Mouse (Mus musculus): ENCODE measurements around the gene Slc6a9. TPM values are rescaled to one million over a fixed set of nuclear protein-coding genes. Genes with fewer than 3 reads are reported as not detected.

The Slc6a9 gene
- polyA plus RNA-seq, 1 experiment from 2014 or later = 11.0 TPM

GRCm38 (mm10) chr4:117896031-117896430, 61.7 kb downstream of the Slc6a9 start:
- H3K27me3 ChIP-seq (ENCODE audit: control insufficient read depth, insufficient read depth, low read length) = no peaks in the 10 kb centered on the region
- H3K9ac ChIP-seq (ENCODE audit: low read depth, low read length) = no peak overlapping the region
- H3K9me3 ChIP-seq (ENCODE audit: control insufficient read depth, low read length) = no peaks in the 10 kb centered on the region
- ATAC-seq (ENCODE audit: low FRiP score, low TSS enrichment) = no peak
- H3K36me3 ChIP-seq (ENCODE audit: control insufficient read depth, insufficient read depth, low read length) = peaks cover 56% of the 10 kb centered on the region
- H3K4me1 ChIP-seq (ENCODE audit: control insufficient read depth, insufficient read depth, low read length) = peaks cover 3% of the 10 kb centered on the region; the same call in 1 of the 2 replicates
- no peak overlapping the region for H3K4me2 ChIP-seq (replicated peaks; ENCODE audit: low read depth, low read length)
- 96% methylated on average over 6 of the region's 6 CpGs for WGBS
- H3K4me3 ChIP-seq (ENCODE audit: low read length) = no peak overlapping the region
- no peak overlapping the region for H3K27ac ChIP-seq (ENCODE audit: low read depth, low read length)

- ATAC-seq (ENCODE audit: low FRiP score, low TSS enrichment) = no peak
- H3K9ac ChIP-seq (ENCODE audit: low read depth, low read length) = no peak overlapping the region
- H3K4me1 ChIP-seq (ENCODE audit: control insufficient read depth, insufficient read depth, low read length) = no peaks in the 10 kb centered on the region
- H3K4me3 ChIP-seq (ENCODE audit: low read length) = no peak overlapping the region
- H3K27me3 ChIP-seq (ENCODE audit: control insufficient read depth, insufficient read depth, low read length) = no peaks in the 10 kb centered on the region
- H3K27ac ChIP-seq (ENCODE audit: low read depth, low read length) = no peak overlapping the region
- 90% methylated on average over 3 of the region's 3 CpGs for WGBS
- H3K4me2 ChIP-seq (replicated peaks; ENCODE audit: low read depth, low read length) = no peak overlapping the region
- peaks cover 77% of the 10 kb centered on the region for H3K36me3 ChIP-seq (ENCODE audit: control insufficient read depth, insufficient read depth, low read length)
- no peaks in the 10 kb centered on the region for H3K9me3 ChIP-seq (ENCODE audit: control insufficient read depth, low read length)
Measured at GRCm38 (mm10) chr4:117898111-117898510, 63.8 kb downstream of the Slc6a9 start.

- H3K36me3 ChIP-seq (ENCODE audit: control insufficient read depth, insufficient read depth, low read length) = peaks cover 75% of the 10 kb centered on the region
- no peak for ATAC-seq (ENCODE audit: low FRiP score, low TSS enrichment)
Measured at GRCm38 (mm10) chr4:117904094-117904493, 69.8 kb downstream of the Slc6a9 start.

GRCm38 (mm10) chr4:117904761-117905160, 70.5 kb downstream of the Slc6a9 start:
- H3K4me2 ChIP-seq (replicated peaks; ENCODE audit: low read depth, low read length) = no peak overlapping the region
- WGBS = 91% methylated on average over 8 of the region's 8 CpGs

More at GRCm38 (mm10) chr4:117904094-117904493, 69.8 kb downstream of the Slc6a9 start:
- H3K27me3 ChIP-seq (ENCODE audit: control insufficient read depth, insufficient read depth, low read length) = no peaks in the 10 kb centered on the region
- 95% methylated on average over 10 of the region's 10 CpGs for WGBS
- H3K9me3 ChIP-seq (ENCODE audit: control insufficient read depth, low read length) = no peaks in the 10 kb centered on the region
- H3K4me1 ChIP-seq (ENCODE audit: control insufficient read depth, insufficient read depth, low read length) = 0 out of 2 replicates have a peak, but pooled peaks cover 5% of the 10 kb centered on the region
- H3K4me2 ChIP-seq (replicated peaks; ENCODE audit: low read depth, low read length) = no peak overlapping the region
- H3K4me3 ChIP-seq (ENCODE audit: low read length) = no peak overlapping the region
- H3K9ac ChIP-seq (ENCODE audit: low read depth, low read length) = no peak overlapping the region
- H3K27ac ChIP-seq (ENCODE audit: low read depth, low read length) = no peak overlapping the region

GRCm38 (mm10) chr4:117906196-117906595, 71.9 kb downstream of the Slc6a9 start:
- H3K36me3 ChIP-seq (ENCODE audit: control insufficient read depth, insufficient read depth, low read length) = peaks cover 70% of the 10 kb centered on the region
- 87% methylated on average over 3 of the region's 3 CpGs for WGBS
- 0 out of 2 replicates have a peak, but pooled peaks cover 6% of the 10 kb centered on the region for H3K4me1 ChIP-seq (ENCODE audit: control insufficient read depth, insufficient read depth, low read length)
- ATAC-seq (ENCODE audit: low FRiP score, low TSS enrichment) = no peak
- H3K27me3 ChIP-seq (ENCODE audit: control insufficient read depth, insufficient read depth, low read length) = no peaks in the 10 kb centered on the region
- no peak overlapping the region for H3K4me2 ChIP-seq (replicated peaks; ENCODE audit: low read depth, low read length)
- H3K27ac ChIP-seq (ENCODE audit: low read depth, low read length) = no peak overlapping the region
- H3K9me3 ChIP-seq (ENCODE audit: control insufficient read depth, low read length) = no peaks in the 10 kb centered on the region
- no peak overlapping the region for H3K4me3 ChIP-seq (ENCODE audit: low read length)
- no peak overlapping the region for H3K9ac ChIP-seq (ENCODE audit: low read depth, low read length)

More at GRCm38 (mm10) chr4:117904761-117905160, 70.5 kb downstream of the Slc6a9 start:
- Histone ChIP-seq H3K9me3 (ENCODE audit: control insufficient read depth, low read length) (no peaks in the 10 kb centered on the region), H3K9ac (ENCODE audit: low read depth, low read length) (no peak overlapping the region), H3K36me3 (ENCODE audit: control insufficient read depth, insufficient read depth, low read length) (peaks cover 75% of the 10 kb centered on the region), H3K4me3 (ENCODE audit: low read length) (no peak overlapping the region), H3K27me3 (ENCODE audit: control insufficient read depth, insufficient read depth, low read length) (no peaks in the 10 kb centered on the region), H3K27ac (ENCODE audit: low read depth, low read length) (no peak overlapping the region), H3K4me1 (ENCODE audit: control insufficient read depth, insufficient read depth, low read length) (0 out of 2 replicates have a peak, but pooled peaks cover 6% of the 10 kb centered on the region)
- no peak for ATAC-seq (ENCODE audit: low FRiP score, low TSS enrichment)

GRCm38 (mm10) chr4:117908834-117909453, 74.6 kb downstream of the Slc6a9 start:
- WGBS = 68% methylated on average over 8 of the region's 8 CpGs

GRCm38 (mm10) chr4:117912131-117912561, 77.8 kb downstream of the Slc6a9 start:
- 94% methylated on average over 13 of the region's 13 CpGs for WGBS
- no peak overlapping the region for H3K4me3 ChIP-seq (ENCODE audit: low read length)
- no peak overlapping the region for H3K27ac ChIP-seq (ENCODE audit: low read depth, low read length)
- peaks cover 32% of the 10 kb centered on the region; the same call in 1 of the 2 replicates for H3K36me3 ChIP-seq (ENCODE audit: control insufficient read depth, insufficient read depth, low read length)
- no peak overlapping the region for H3K9ac ChIP-seq (ENCODE audit: low read depth, low read length)
- H3K4me2 ChIP-seq (replicated peaks; ENCODE audit: low read depth, low read length) = no peak overlapping the region
- no peak for ATAC-seq (ENCODE audit: low FRiP score, low TSS enrichment)
- no peaks in the 10 kb centered on the region for H3K27me3 ChIP-seq (ENCODE audit: control insufficient read depth, insufficient read depth, low read length)
- H3K4me1 ChIP-seq (ENCODE audit: control insufficient read depth, insufficient read depth, low read length) = peaks cover 32% of the 10 kb centered on the region
- no peaks in the 10 kb centered on the region for H3K9me3 ChIP-seq (ENCODE audit: control insufficient read depth, low read length)

More at GRCm38 (mm10) chr4:117908834-117909453, 74.6 kb downstream of the Slc6a9 start:
- Histone ChIP-seq H3K9ac (ENCODE audit: low read depth, low read length) (no peak overlapping the region), H3K4me1 (ENCODE audit: control insufficient read depth, insufficient read depth, low read length) (peaks cover 22% of the 10 kb centered on the region), H3K36me3 (ENCODE audit: control insufficient read depth, insufficient read depth, low read length) (peaks cover 51% of the 10 kb centered on the region), H3K4me2 (replicated peaks; ENCODE audit: low read depth, low read length) (no peak overlapping the region), H3K27ac (ENCODE audit: low read depth, low read length) (no peak overlapping the region), H3K4me3 (ENCODE audit: low read length) (no peak overlapping the region), H3K27me3 (ENCODE audit: control insufficient read depth, insufficient read depth, low read length) (no peaks in the 10 kb centered on the region), H3K9me3 (ENCODE audit: control insufficient read depth, low read length) (no peaks in the 10 kb centered on the region)
- no peak for ATAC-seq (ENCODE audit: low FRiP score, low TSS enrichment)

GRCm38 (mm10) chr4:117912685-117913273, 78.5 kb downstream of the Slc6a9 start:
- Histone ChIP-seq H3K36me3 (ENCODE audit: control insufficient read depth, insufficient read depth, low read length) (peaks cover 27% of the 10 kb centered on the region; the same call in 1 of the 2 replicates), H3K4me1 (ENCODE audit: control insufficient read depth, insufficient read depth, low read length) (peaks cover 32% of the 10 kb centered on the region), H3K4me2 (replicated peaks; ENCODE audit: low read depth, low read length) (peak overlapping the region; percentile 99; the same call in 1 of the 2 replicates), H3K9ac (ENCODE audit: low read depth, low read length) (no peak overlapping the region), H3K4me3 (ENCODE audit: low read length) (no peak overlapping the region), H3K9me3 (ENCODE audit: control insufficient read depth, low read length) (no peaks in the 10 kb centered on the region), H3K27ac (ENCODE audit: low read depth, low read length) (no peak overlapping the region), H3K27me3 (ENCODE audit: control insufficient read depth, insufficient read depth, low read length) (no peaks in the 10 kb centered on the region)
- 54% methylated on average over 7 of the region's 7 CpGs for WGBS
- ATAC-seq (ENCODE audit: low FRiP score, low TSS enrichment) = no peak

- peak overlapping the region; percentile 99 for H3K4me2 ChIP-seq (replicated peaks; ENCODE audit: low read depth, low read length)
- H3K27me3 ChIP-seq (ENCODE audit: control insufficient read depth, insufficient read depth, low read length) = no peaks in the 10 kb centered on the region
- H3K4me1 ChIP-seq (ENCODE audit: control insufficient read depth, insufficient read depth, low read length) = peaks cover 32% of the 10 kb centered on the region
- peak overlapping the region; percentile 76; the same call in 1 of the 2 replicates for H3K4me3 ChIP-seq (ENCODE audit: low read length)
- no peak overlapping the region for H3K9ac ChIP-seq (ENCODE audit: low read depth, low read length)
- no peak for ATAC-seq (ENCODE audit: low FRiP score, low TSS enrichment)
- no peaks in the 10 kb centered on the region for H3K9me3 ChIP-seq (ENCODE audit: control insufficient read depth, low read length)
- H3K36me3 ChIP-seq (ENCODE audit: control insufficient read depth, insufficient read depth, low read length) = peaks cover 24% of the 10 kb centered on the region; the same call in 1 of the 2 replicates
- 67% methylated on average over 3 of the region's 3 CpGs for WGBS
- H3K27ac ChIP-seq (ENCODE audit: low read depth, low read length) = no peak overlapping the region
Measured at GRCm38 (mm10) chr4:117913421-117913820, 79.1 kb downstream of the Slc6a9 start.
